Mouse (Mus musculus) limb, embryonic 11.5 days (tissue): Measurements from ENCODE around the gene Gm28845. TPM values are rescaled to one million over a fixed set of nuclear protein-coding genes. Genes with fewer than 3 reads are reported as not detected.

Experiments
- ATAC-seq: fragments of 200-750 bp; cut with Nextera tagmentation; 2 replicates; pipeline ENCODE4 v1.8.0; 2017; ENCODE audit warnings: low read depth; ENCODE audit not compliant: insufficient number of reproducible peaks, low FRiP score, low TSS enrichment
- DNase-seq: peaks from one replicate; pipeline ENCODE4 v3.0.0-alpha.2; 2015; ENCODE audit warnings: low spot score
- H3K27ac ChIP-seq: fragments of 300-500 bp; sonication (generic); replicated peaks from 2 replicates; pipeline ENCODE4 v1.5.1; 2014; ENCODE audit warnings: low read depth, mild to moderate bottlenecking, low read length
- H3K27me3 ChIP-seq: fragments of 300-500 bp; sonication (generic); 2 replicates; pipeline ENCODE4 v1.6.1; 2014; ENCODE audit warnings: mild to moderate bottlenecking, low read length, mixed read lengths; ENCODE audit not compliant: control insufficient read depth, insufficient read depth
- H3K36me3 ChIP-seq: fragments of 300-500 bp; sonication (generic); 2 replicates; pipeline ENCODE4 v1.6.1; 2014; ENCODE audit warnings: mild to moderate bottlenecking, low read length, moderate library complexity, mixed read lengths; ENCODE audit not compliant: control insufficient read depth, insufficient read depth
- H3K4me1 ChIP-seq: fragments of 300-500 bp; sonication (generic); 2 replicates; pipeline ENCODE4 v1.6.1; 2014; ENCODE audit warnings: low read length, mixed read lengths; ENCODE audit not compliant: control insufficient read depth, insufficient read depth
- H3K4me2 ChIP-seq: fragments of 300-500 bp; sonication (generic); 2 replicates; pipeline ENCODE4 v1.6.1; 2014; ENCODE audit warnings: low read depth, mild to moderate bottlenecking, moderate library complexity; ENCODE audit not compliant: severe bottlenecking
- H3K4me3 ChIP-seq: fragments of 300-500 bp; sonication (generic); 2 replicates; pipeline ENCODE4 v1.5.1; 2014; ENCODE audit warnings: low read depth, low read length
- H3K9ac ChIP-seq: fragments of 300-500 bp; sonication (generic); 2 replicates; pipeline ENCODE4 v1.6.1; 2014; ENCODE audit warnings: mild to moderate bottlenecking, low read length
- H3K9me3 ChIP-seq: fragments of 300-500 bp; sonication (generic); 2 replicates; pipeline ENCODE4 v1.6.1; 2016; ENCODE audit warnings: low read length; ENCODE audit not compliant: control insufficient read depth
- WGBS: fragments of 180-500 bp; shearing (Covaris S2); extraction: QIAGEN DNeasy Blood & Tissue Kit; methylation state at CpG from one replicate; pipeline ENCODE4 v1.1.7; 2014; 5-methylcytosine and 5-hydroxymethylcytosine counted together
- polyA plus RNA-seq: library from polyadenylated mRNA; unstranded; fragments of >200 nt; fragmentation: Nextera tagmentation; extraction: Ambion mirVana; gene quantifications from 2 replicates; pipeline ENCODE4 v1.2.1, GENCODE M21; 2014

Gm28845 gene
- polyA plus RNA-seq, 1 experiment from 2014 or later, result not detected

- H3K4me3 ChIP-seq, result no peak overlapping the region
- 84% methylated on average over 2 of the region's 2 CpGs for WGBS
- no peaks in the 10 kb centered on the region for H3K9me3 ChIP-seq
- no peak overlapping the region for H3K9ac ChIP-seq
- no peak overlapping the region for H3K27ac ChIP-seq
- H3K4me1 ChIP-seq, result no peaks in the 10 kb centered on the region
- no peak overlapping the region for H3K4me2 ChIP-seq
- ATAC-seq (no peak), DNase-seq (no peak)
- no peaks in the 10 kb centered on the region for H3K36me3 ChIP-seq
- no peaks in the 10 kb centered on the region for H3K27me3 ChIP-seq
Measured at GRCm38 (mm10) chr1:65090370-65090769, 29.0 kb downstream of the Gm28845 start.

GRCm38 (mm10) chr1:65088567-65089356, 30.6 kb downstream of the Gm28845 start:
- 81% methylated on average over 6 of the region's 6 CpGs for WGBS
- Histone ChIP-seq H3K4me1 (no peaks in the 10 kb centered on the region), H3K4me2 (no peak overlapping the region), H3K9me3 (no peaks in the 10 kb centered on the region), H3K9ac (no peak overlapping the region), H3K27me3 (no peaks in the 10 kb centered on the region), H3K36me3 (no peaks in the 10 kb centered on the region), H3K4me3 (no peak overlapping the region), H3K27ac (no peak overlapping the region)
- DNase-seq (no peak), ATAC-seq (no peak)

DNA sequence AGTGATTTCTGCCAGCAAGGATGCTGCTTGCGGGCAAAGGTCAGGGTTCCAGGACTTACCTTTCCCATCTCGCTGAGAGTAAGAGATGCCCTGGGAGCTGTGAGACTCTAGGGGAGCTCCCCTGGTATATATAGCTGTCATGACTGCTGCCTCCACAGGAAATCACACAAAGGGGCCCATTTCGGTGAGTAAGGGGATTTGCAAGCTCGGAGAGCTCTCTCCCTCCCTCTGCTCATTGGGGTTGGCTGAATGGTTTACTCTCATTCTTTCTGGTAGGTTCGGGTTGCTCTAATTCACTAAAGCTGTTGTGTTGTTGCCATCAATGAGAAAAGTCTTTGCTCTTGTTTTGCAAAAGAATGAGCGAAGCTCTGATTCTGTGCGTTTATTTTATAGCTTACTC, 37.2 kb downstream of the Gm28845 start, which contains the start of gene Crygb:
Gene Crygb, minus strand, starts transcription at position 101 of the 400 bp plus-strand sequence.
- Histone ChIP-seq H3K27ac (no peak within 1 kb of the TSS), H3K9me3 (no peaks in the 10 kb centered on the region), H3K27me3 (no peaks in the 10 kb centered on the region), H3K4me1 (no peaks in the 10 kb centered on the region), H3K9ac (no peak within 1 kb of the TSS), H3K4me3 (no peak within 1 kb of the TSS), H3K36me3 (no peaks in the 10 kb centered on the region), H3K4me2 (no peak within 1 kb of the TSS)
- DNase-seq, result no peak
- 35% methylated on average over 7 of the region's 7 CpGs for WGBS
- ATAC-seq, result no peak

DNA sequence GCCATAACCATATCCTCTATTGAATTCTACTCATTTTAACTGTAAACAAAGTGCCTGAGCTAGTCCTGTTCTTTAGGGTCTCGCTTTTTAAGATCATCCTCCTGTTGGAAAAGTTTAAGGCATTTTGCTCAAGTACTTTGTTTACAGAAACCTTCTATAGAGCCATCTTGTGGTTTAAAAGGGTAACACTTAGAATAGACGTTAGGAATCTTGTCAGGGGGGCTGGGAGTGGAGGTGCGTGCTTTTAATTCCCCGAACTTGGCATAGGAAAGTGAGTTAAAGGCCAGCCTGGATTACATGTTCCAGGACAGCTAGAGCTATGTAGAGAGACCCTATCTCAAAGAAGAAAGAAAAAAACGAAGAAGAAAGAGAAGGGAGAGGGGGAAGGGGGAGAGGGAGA, 43.8 kb downstream of the Gm28845 start:
- Histone ChIP-seq H3K9ac (no peak overlapping the region), H3K9me3 (no peaks in the 10 kb centered on the region), H3K27ac (no peak overlapping the region), H3K36me3 (no peaks in the 10 kb centered on the region), H3K27me3 (no peaks in the 10 kb centered on the region), H3K4me2 (no peak overlapping the region), H3K4me1 (no peaks in the 10 kb centered on the region), H3K4me3 (no peak overlapping the region)
- 27% methylated on average over 5 of the region's 5 CpGs for WGBS
- DNase-seq (no peak), ATAC-seq (no peak)

DNA sequence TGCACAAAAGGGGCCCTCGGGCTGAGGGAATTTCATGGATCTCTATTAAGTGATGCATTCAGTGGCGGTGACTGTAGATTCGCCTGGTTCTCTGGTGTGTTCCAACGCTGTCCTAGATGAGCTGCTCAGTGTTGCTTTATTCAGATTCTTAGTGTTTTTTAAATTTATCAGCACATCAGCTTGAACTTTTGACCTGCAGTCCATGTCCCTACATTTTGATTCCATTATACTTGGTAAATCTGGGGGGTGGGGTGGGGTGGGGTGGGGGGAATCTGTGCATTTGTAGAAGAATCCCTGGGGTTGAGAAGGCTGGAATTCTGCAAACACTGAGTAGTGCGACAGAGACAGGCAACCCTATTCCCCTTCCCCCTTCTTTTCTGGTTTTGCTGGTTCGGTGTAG, 45.8 kb downstream of the Gm28845 start, which contains the start of gene Crygc:
Gene Crygc, minus strand, starts transcription at position 101 of the 400 bp plus-strand sequence.
- no peaks in the 10 kb centered on the region for H3K27me3 ChIP-seq
- 74% methylated on average over 6 of the region's 6 CpGs for WGBS
- no peak within 1 kb of the TSS for H3K9ac ChIP-seq
- H3K9me3 ChIP-seq, result no peaks in the 10 kb centered on the region
- H3K27ac ChIP-seq, result no peak within 1 kb of the TSS
- no peak within 1 kb of the TSS for H3K4me3 ChIP-seq
- H3K4me1 ChIP-seq, result no peaks in the 10 kb centered on the region
- H3K4me2 ChIP-seq, result no peak within 1 kb of the TSS
- DNase-seq (no peak), ATAC-seq (no peak)
- no peaks in the 10 kb centered on the region for H3K36me3 ChIP-seq

DNA sequence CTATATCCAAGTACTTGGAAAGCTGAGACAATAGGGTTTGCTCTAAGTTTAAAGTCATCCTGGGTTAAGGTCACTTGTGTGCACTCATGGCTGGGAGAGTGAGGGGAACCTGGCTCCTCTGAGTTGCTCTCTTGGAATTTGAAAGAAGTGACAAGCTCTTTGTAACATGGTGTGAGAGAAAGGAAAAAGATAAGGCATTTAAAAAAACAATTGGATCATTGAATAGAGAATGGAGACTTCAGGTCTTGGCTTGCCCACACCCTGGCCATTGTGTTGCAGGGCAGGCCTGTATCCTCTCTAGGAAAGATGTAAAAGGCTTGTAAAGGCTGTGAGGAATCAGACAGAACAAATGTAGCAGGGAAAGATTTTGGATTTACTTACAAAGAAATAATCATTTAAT, 51.5 kb downstream of the Gm28845 start:
- H3K9me3 ChIP-seq, result no peaks in the 10 kb centered on the region
- DNase-seq (no peak), ATAC-seq (no peak)
- no peaks in the 10 kb centered on the region for H3K4me1 ChIP-seq
- H3K4me3 ChIP-seq, result no peak overlapping the region
- no peak overlapping the region for H3K27ac ChIP-seq
- H3K9ac ChIP-seq, result no peak overlapping the region
- no peaks in the 10 kb centered on the region for H3K36me3 ChIP-seq
- no peaks in the 10 kb centered on the region for H3K27me3 ChIP-seq
- no peak overlapping the region for H3K4me2 ChIP-seq

- Histone ChIP-seq H3K9me3 (no peaks in the 10 kb centered on the region), H3K27ac (no peak overlapping the region), H3K36me3 (no peaks in the 10 kb centered on the region), H3K4me3 (no peak overlapping the region), H3K4me2 (no peak overlapping the region), H3K9ac (no peak overlapping the region), H3K27me3 (no peaks in the 10 kb centered on the region), H3K4me1 (no peaks in the 10 kb centered on the region)
- DNase-seq (no peak), ATAC-seq (no peak)
- WGBS, result 90% methylated on average over 15 of the region's 15 CpGs
Measured at GRCm38 (mm10) chr1:65064201-65064600, 55.2 kb downstream of the Gm28845 start.

DNA sequence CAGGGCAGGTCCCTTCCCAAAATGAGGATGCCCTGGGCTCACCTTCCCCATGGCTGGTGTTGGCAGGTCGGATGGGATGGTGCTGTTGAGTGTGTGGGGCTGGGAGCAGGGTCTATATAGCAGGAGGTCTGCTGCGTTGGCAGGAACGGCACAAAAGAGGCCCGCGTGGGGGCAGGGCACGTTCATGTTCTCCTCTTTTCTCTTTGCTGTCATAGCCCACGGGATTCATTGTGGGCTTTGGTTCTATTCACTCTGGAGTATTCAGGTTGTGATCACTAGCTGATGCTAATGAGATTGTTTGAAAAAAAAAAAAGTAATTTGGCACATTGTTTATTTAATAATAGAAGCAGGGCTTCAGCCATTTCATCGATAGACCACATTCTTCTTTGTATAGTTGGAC, 56.0 kb downstream of the Gm28845 start, which contains the start of gene Crygd:
Gene Crygd, minus strand, starts transcription at position 101 of the 400 bp plus-strand sequence.
- no peak for DNase-seq
- no peaks in the 10 kb centered on the region for H3K4me1 ChIP-seq
- H3K4me2 ChIP-seq, result no peak within 1 kb of the TSS
- H3K27me3 ChIP-seq, result no peaks in the 10 kb centered on the region
- no peaks in the 10 kb centered on the region for H3K9me3 ChIP-seq
- no peak within 1 kb of the TSS for H3K9ac ChIP-seq
- ATAC-seq, result no peak
- 90% methylated on average over 8 of the region's 8 CpGs for WGBS
- no peaks in the 10 kb centered on the region for H3K36me3 ChIP-seq
- no peak within 1 kb of the TSS for H3K27ac ChIP-seq
- no peak within 1 kb of the TSS for H3K4me3 ChIP-seq

DNA sequence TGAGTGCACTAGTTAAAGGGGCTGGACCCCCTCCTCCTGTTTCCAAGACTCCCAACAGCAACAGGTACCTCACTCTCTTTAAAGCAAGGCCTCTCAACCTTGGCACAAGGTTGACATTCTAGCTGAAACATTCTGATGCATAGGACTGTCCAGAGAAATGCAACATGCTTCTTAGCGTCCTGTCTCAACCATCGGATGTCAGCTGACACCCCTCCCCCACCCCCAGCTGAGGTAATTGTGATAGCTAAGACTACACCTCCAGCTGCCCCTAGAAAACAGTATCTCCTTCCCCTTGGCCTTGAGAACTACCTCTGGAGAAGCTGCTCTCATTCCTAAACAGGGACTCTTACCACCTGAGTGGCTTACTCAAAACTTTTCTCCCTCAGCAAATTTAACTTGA, 67.2 kb downstream of the Gm28845 start:
- H3K9ac ChIP-seq, result no peak overlapping the region
- H3K27ac ChIP-seq, result no peak overlapping the region
- no peaks in the 10 kb centered on the region for H3K27me3 ChIP-seq
- DNase-seq, result no peak
- no peak overlapping the region for H3K4me2 ChIP-seq
- no peaks in the 10 kb centered on the region for H3K4me1 ChIP-seq
- H3K4me3 ChIP-seq, result no peak overlapping the region
- no peaks in the 10 kb centered on the region for H3K36me3 ChIP-seq
- no peak for ATAC-seq
- H3K9me3 ChIP-seq, result no peaks in the 10 kb centered on the region
- 35% methylated on average over 2 of the region's 2 CpGs for WGBS
